Mouse (Mus musculus) lung, embryonic 16.5 days (tissue): ENCODE measurements at regions not wholly inside any gene's neighbourhood (a gene's known extent, or its start where the extent isn't known, plus 50 kb on each side); places are given as distances from the start of the nearest gene placed in this dataset.

Experiments
- ATAC-seq: fragments of 200-750 bp; cut with Nextera tagmentation; 2 replicates; pipeline ENCODE4 v1.8.0; 2017; ENCODE audit warnings: low read depth, mild to moderate bottlenecking, moderate library complexity
- H3K27ac ChIP-seq: fragments of 300-500 bp; sonication (generic); 2 replicates; pipeline ENCODE4 v1.5.1; 2014; ENCODE audit warnings: mild to moderate bottlenecking, control low read depth, low read length
- H3K27me3 ChIP-seq: fragments of 300-500 bp; sonication (generic); 2 replicates; pipeline ENCODE4 v1.6.1; 2014; ENCODE audit warnings: low read depth, low read length, mixed read lengths; ENCODE audit not compliant: control insufficient read depth, insufficient read depth
- H3K36me3 ChIP-seq: fragments of 300-500 bp; sonication (generic); 2 replicates; pipeline ENCODE4 v1.6.1; 2014; ENCODE audit warnings: low read length; ENCODE audit not compliant: control insufficient read depth, insufficient read depth
- H3K4me1 ChIP-seq: fragments of 300-500 bp; sonication (generic); replicated peaks from 2 replicates; pipeline ENCODE4 v1.6.1; 2014; ENCODE audit warnings: low read length, mixed read lengths; ENCODE audit not compliant: control insufficient read depth, insufficient read depth
- H3K4me2 ChIP-seq: fragments of 300-500 bp; sonication (generic); 2 replicates; pipeline ENCODE4 v1.6.1; 2014; ENCODE audit warnings: low read depth, low read length, control low read depth
- H3K4me3 ChIP-seq: fragments of 300-500 bp; sonication (generic); 2 replicates; pipeline ENCODE4 v1.5.1; 2014; ENCODE audit warnings: mild to moderate bottlenecking, low read length, control low read depth
- H3K9ac ChIP-seq: fragments of 300-500 bp; sonication (generic); 2 replicates; pipeline ENCODE4 v1.6.1; 2014; ENCODE audit warnings: low read length, control low read depth
- H3K9me3 ChIP-seq: fragments of 300-500 bp; sonication (generic); 2 replicates; pipeline ENCODE4 v1.6.1; 2016; ENCODE audit warnings: low read length; ENCODE audit not compliant: control insufficient read depth
- whole genome bisulfite sequencing: fragments of 180-500 bp; shearing (Covaris S2); extraction: QIAGEN DNeasy Blood & Tissue Kit; methylation state at CpG from one replicate; pipeline ENCODE4 v1.1.7; 2014; 5-methylcytosine and 5-hydroxymethylcytosine counted together

DNA sequence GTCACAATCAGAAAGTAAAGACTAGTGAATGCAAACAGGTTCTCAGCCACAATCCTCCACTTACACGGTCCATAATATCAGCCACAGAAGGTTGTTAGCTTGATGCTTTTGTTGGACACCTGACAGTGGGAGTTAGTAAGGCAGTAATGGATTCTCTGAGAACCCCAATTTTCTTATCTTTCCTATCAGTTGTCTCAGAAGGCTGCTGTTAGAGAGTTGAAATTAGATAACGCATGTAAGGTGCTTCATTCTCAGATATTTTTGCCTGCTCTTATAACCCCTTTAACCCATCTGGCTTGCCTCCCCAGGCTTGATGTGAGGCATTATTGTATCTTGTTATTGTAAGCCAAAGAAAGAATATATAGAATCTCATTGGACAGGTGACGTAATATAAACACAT is 63.0 kb upstream of the Ube2e3 start:
- no peak for ATAC-seq
- Histone ChIP-seq H3K4me2 (no peak overlapping the region), H3K4me3 (no peak overlapping the region), H3K9ac (no peak overlapping the region), H3K27me3 (no peaks in the 10 kb centered on the region), H3K36me3 (no peaks in the 10 kb centered on the region), H3K27ac (no peak overlapping the region), H3K4me1 (no peaks in the 10 kb centered on the region), H3K9me3 (no peaks in the 10 kb centered on the region)
- 78% methylated on average over 3 of the region's 3 CpGs for WGBS

DNA sequence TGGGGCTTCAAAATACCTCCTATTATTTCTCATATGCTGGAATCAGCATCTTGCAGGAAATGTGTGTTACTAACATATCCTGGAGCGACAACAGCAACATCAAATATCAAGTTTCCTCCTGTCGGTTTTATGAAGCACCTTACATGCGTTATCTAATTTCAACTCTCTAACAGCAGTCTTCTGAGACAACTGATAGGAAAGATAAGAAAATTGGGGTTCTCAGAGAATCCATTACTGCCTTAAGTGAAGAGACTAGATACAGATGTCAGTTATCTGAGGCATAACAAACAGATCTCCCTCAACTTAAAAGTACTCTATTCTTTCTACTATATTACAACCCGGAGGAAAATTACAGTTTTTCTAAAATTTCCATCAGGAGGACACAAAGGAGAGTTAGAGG is 64.4 kb upstream of the Ube2e3 start:
- Histone ChIP-seq H3K9me3 (no peaks in the 10 kb centered on the region), H3K27me3 (no peaks in the 10 kb centered on the region), H3K4me3 (no peak overlapping the region), H3K4me1 (no peaks in the 10 kb centered on the region), H3K4me2 (no peak overlapping the region), H3K27ac (no peak overlapping the region), H3K9ac (no peak overlapping the region), H3K36me3 (no peaks in the 10 kb centered on the region)
- ATAC-seq, result no peak
- WGBS, result 60% methylated on average over 4 of the region's 4 CpGs

DNA sequence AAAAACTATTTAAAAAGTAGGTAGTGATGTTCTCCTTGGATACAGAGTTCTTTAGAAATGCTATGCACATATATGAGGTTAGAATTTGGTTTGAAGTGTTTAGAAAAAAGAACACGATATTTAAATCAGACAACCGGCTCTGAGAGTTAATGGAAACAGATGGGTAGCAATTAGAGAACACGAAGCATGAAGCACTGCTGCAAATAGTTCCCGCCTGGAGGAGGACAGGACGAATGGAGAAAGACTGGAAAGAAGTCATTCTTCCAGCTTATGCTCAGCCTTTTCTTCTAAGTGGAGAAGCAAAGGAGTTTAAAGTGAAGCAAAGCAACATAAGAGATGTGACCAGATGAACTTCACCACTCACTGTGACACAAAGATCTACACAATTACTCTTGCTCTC is 72.5 kb upstream of the Ube2e3 start:
- Histone ChIP-seq H3K9ac (no peak overlapping the region), H3K9me3 (no peaks in the 10 kb centered on the region), H3K36me3 (no peaks in the 10 kb centered on the region), H3K4me2 (no peak overlapping the region), H3K4me3 (no peak overlapping the region), H3K27ac (no peak overlapping the region), H3K27me3 (no peaks in the 10 kb centered on the region), H3K4me1 (no peaks in the 10 kb centered on the region)
- 81% methylated on average over 5 of the region's 5 CpGs for WGBS
- no peak for ATAC-seq

- Histone ChIP-seq H3K4me3 (no peak overlapping the region), H3K4me2 (no peak overlapping the region), H3K4me1 (no peaks in the 10 kb centered on the region), H3K9me3 (no peaks in the 10 kb centered on the region), H3K27me3 (no peaks in the 10 kb centered on the region), H3K27ac (no peak overlapping the region), H3K9ac (no peak overlapping the region), H3K36me3 (no peaks in the 10 kb centered on the region)
- WGBS, result 78% methylated on average over 5 of the region's 5 CpGs
- ATAC-seq, result no peak
These were observed 73.2 kb upstream of the Ube2e3 start for GRCm38 (mm10) chr2:78794734-78795133.

- no peak for ATAC-seq
- WGBS, result 80% methylated on average over 5 of the region's 5 CpGs
- no peaks in the 10 kb centered on the region for H3K27me3 ChIP-seq
- H3K4me3 ChIP-seq, result no peak overlapping the region
- no peak overlapping the region for H3K9ac ChIP-seq
- H3K27ac ChIP-seq, result no peak overlapping the region
- H3K9me3 ChIP-seq, result no peaks in the 10 kb centered on the region
- no peaks in the 10 kb centered on the region for H3K4me1 ChIP-seq
- no peak overlapping the region for H3K4me2 ChIP-seq
- H3K36me3 ChIP-seq, result no peaks in the 10 kb centered on the region
These were observed 78.8 kb upstream of the Ube2e3 start for GRCm38 (mm10) chr2:78789124-78789523.

- no peaks in the 10 kb centered on the region for H3K36me3 ChIP-seq
- no peak for ATAC-seq
These were observed 79.7 kb upstream of the Ube2e3 start for GRCm38 (mm10) chr2:78788222-78788621.

GRCm38 (mm10) chr2:78779949-78780348 is 88.0 kb upstream of the Ube2e3 start:
- no peak overlapping the region for H3K27ac ChIP-seq
- H3K9ac ChIP-seq, result no peak overlapping the region
- ATAC-seq, result no peak
- H3K27me3 ChIP-seq, result no peaks in the 10 kb centered on the region
- WGBS, result 67% methylated on average over 3 of the region's 3 CpGs
- H3K4me1 ChIP-seq, result no peaks in the 10 kb centered on the region
- no peaks in the 10 kb centered on the region for H3K9me3 ChIP-seq
- H3K36me3 ChIP-seq, result no peaks in the 10 kb centered on the region
- no peak overlapping the region for H3K4me3 ChIP-seq
- H3K4me2 ChIP-seq, result no peak overlapping the region

More at GRCm38 (mm10) chr2:78788222-78788621, 79.7 kb upstream of the Ube2e3 start:
- Histone ChIP-seq H3K27me3 (no peaks in the 10 kb centered on the region), H3K9me3 (no peaks in the 10 kb centered on the region), H3K9ac (no peak overlapping the region), H3K4me2 (no peak overlapping the region), H3K4me1 (no peaks in the 10 kb centered on the region), H3K27ac (no peak overlapping the region), H3K4me3 (no peak overlapping the region)

DNA sequence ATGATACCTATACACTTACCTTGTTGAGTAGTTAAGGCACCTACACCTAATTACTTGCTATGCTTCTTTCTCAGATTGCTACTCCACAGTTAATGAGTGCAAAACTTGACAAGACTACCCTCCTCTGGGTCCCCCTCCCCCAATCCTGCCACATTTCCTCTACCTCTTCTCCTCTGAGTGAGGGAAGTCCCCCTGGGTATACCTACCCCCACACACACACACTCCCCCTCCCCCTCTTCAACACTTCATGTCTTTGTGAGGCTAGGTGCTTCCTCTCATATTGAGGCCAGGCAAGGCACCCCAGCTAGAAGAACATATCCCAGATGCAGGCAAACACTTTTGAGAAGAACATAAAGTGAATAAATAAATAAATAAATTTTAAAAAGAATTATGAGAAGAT is 90.3 kb upstream of the Ube2e3 start:
- Histone ChIP-seq H3K9ac (no peak overlapping the region), H3K9me3 (no peaks in the 10 kb centered on the region), H3K36me3 (no peaks in the 10 kb centered on the region), H3K27me3 (no peaks in the 10 kb centered on the region), H3K27ac (no peak overlapping the region), H3K4me1 (no peaks in the 10 kb centered on the region), H3K4me2 (no peak overlapping the region), H3K4me3 (no peak overlapping the region)
- ATAC-seq, result no peak

- Histone ChIP-seq H3K4me1 (no peaks in the 10 kb centered on the region), H3K36me3 (no peaks in the 10 kb centered on the region), H3K4me2 (no peak overlapping the region), H3K4me3 (no peak overlapping the region), H3K27me3 (no peaks in the 10 kb centered on the region), H3K9ac (no peak overlapping the region), H3K27ac (no peak overlapping the region), H3K9me3 (no peaks in the 10 kb centered on the region)
- ATAC-seq, result no peak
- 81% methylated on average over 6 of the region's 6 CpGs for WGBS
These were observed 113.6 kb upstream of the Ube2e3 start for GRCm38 (mm10) chr2:78754362-78754761.

DNA sequence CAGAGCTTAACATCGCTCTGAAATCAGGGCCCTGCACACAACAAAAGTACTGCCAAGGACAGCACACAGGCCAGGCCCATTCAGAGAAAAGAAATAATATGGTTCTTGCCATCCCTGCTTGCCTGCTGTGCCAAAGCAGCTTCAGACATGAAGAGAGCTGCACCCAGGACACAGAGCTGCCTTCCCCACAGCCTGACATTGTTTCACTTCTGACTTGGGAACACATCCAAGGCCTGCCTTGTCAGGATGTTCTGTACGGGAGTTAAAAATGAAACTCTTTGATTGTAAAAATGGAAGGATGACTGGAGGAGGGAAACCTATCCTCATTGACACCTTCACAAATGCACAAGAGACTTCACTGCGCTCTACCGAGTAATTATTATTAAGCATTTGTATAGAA is 114.0 kb upstream of the Ube2e3 start:
- no peak overlapping the region for H3K27ac ChIP-seq
- H3K4me1 ChIP-seq, result no peaks in the 10 kb centered on the region
- 76% methylated on average over 4 of the region's 4 CpGs for WGBS
- no peak overlapping the region for H3K9ac ChIP-seq
- H3K27me3 ChIP-seq, result no peaks in the 10 kb centered on the region
- no peak for ATAC-seq
- H3K9me3 ChIP-seq, result no peaks in the 10 kb centered on the region
- no peak overlapping the region for H3K4me2 ChIP-seq
- H3K4me3 ChIP-seq, result no peak overlapping the region
- no peaks in the 10 kb centered on the region for H3K36me3 ChIP-seq
